Mouse (Mus musculus) embryo, embryonic 10 days (tissue): ENCODE measurements around the gene Galnt7.
"Not testable (repeated sequence)": the region's sequence is repeated elsewhere in the genome, so short reads cannot be mapped to it uniquely, and the experiment has no call there.

Experiments used
- DNase-seq: peaks from one replicate; pipeline ENCODE4 v3.0.0-alpha.2; 2015; ENCODE audit warnings: low spot score

Gene Galnt7

GRCm38 (mm10) chr8:57538601-57539000 lies 114.2 kb downstream of the Galnt7 start:
- no peak for DNase-seq

GRCm38 (mm10) chr8:57536167-57536566 lies 116.7 kb downstream of the Galnt7 start:
- DNase-seq: no peak

GRCm38 (mm10) chr8:57534495-57534894 lies 118.3 kb downstream of the Galnt7 start:
- no peak for DNase-seq

- DNase-seq: no peak
Observed at GRCm38 (mm10) chr8:57533106-57533505, 119.7 kb downstream of the Galnt7 start.

- peak; percentile 39 for DNase-seq
Observed at GRCm38 (mm10) chr8:57532223-57532622, 120.6 kb downstream of the Galnt7 start.

GRCm38 (mm10) chr8:57530666-57531349 lies 122.0 kb downstream of the Galnt7 start:
- DNase-seq: peak; percentile 84

GRCm38 (mm10) chr8:57530238-57530637 lies 122.6 kb downstream of the Galnt7 start:
- no peak for DNase-seq

- no peak for DNase-seq
Observed at GRCm38 (mm10) chr8:57528036-57528435, 124.8 kb downstream of the Galnt7 start.

- DNase-seq: no peak
Observed at GRCm38 (mm10) chr8:57520186-57520786, 132.5 kb downstream of the Galnt7 start.

- DNase-seq: peak; percentile 18
Observed at GRCm38 (mm10) chr8:57517723-57518122, 135.1 kb downstream of the Galnt7 start.

- not testable (repeated sequence) for DNase-seq
Observed at GRCm38 (mm10) chr8:57516685-57517084, 136.1 kb downstream of the Galnt7 start.

- not testable (repeated sequence) for DNase-seq
Observed at GRCm38 (mm10) chr8:57513178-57513661, 139.6 kb downstream of the Galnt7 start.

- DNase-seq: peak; percentile 47
Observed at GRCm38 (mm10) chr8:57512141-57513056, 140.4 kb downstream of the Galnt7 start.

GRCm38 (mm10) chr8:57511316-57512118 lies 141.3 kb downstream of the Galnt7 start, which contains the start of gene Hmgb2:
TSS of gene Hmgb2 (plus strand) at chr8:57511907.
- peak; percentile 99 for DNase-seq

- no peak for DNase-seq
Observed at GRCm38 (mm10) chr8:57510791-57511315, 142.0 kb downstream of the Galnt7 start.

GRCm38 (mm10) chr8:57508657-57509056 lies 144.2 kb downstream of the Galnt7 start:
- no peak for DNase-seq

GRCm38 (mm10) chr8:57507556-57508063 lies 145.2 kb downstream of the Galnt7 start:
- no peak for DNase-seq

- DNase-seq: not testable (repeated sequence)
Observed at GRCm38 (mm10) chr8:57505500-57505899, 147.3 kb downstream of the Galnt7 start.

GRCm38 (mm10) chr8:57503641-57504040 lies 149.2 kb downstream of the Galnt7 start:
- DNase-seq: peak; percentile 82

- no peak for DNase-seq
Observed at GRCm38 (mm10) chr8:57498847-57499511, 153.9 kb downstream of the Galnt7 start.

- no peak for DNase-seq
Observed at GRCm38 (mm10) chr8:57498494-57498846, 154.4 kb downstream of the Galnt7 start.
